Mouse (Mus musculus): ENCODE measurements around the gene Pih1d1. TPM values are rescaled to one million over a fixed set of nuclear protein-coding genes. Genes with fewer than 3 reads are reported as not detected.
A peak's percentile ranks its signal among the peaks of the same experiment; 100 is the strongest.

Pih1d1 gene
- total and polyA plus RNA-seq, 3 experiments: 141 to 148 TPM; not detected in 1

- no peak overlapping the region for H3K4me3 ChIP-seq (ENCODE audit: control insufficient read depth in 1 of 2, insufficient read depth in 1 of 2, low read depth in 2 of 2, low read length in 2 of 2)
- TF ChIP-seq GABPA (IDR thresholded peaks at IDR 0.05; ENCODE audit: low read depth, low read length) (no peak), ELF1 (IDR thresholded peaks at IDR 0.05; ENCODE audit: low read depth, low read length) (no peak), KAT2A (conservative IDR thresholded peaks at IDR 0.05; ENCODE audit: low read depth, low read length) (no peak), RAD21 (IDR thresholded peaks at IDR 0.05; ENCODE audit: low read depth, low read length) (no peak), SMC3 (IDR thresholded peaks at IDR 0.05; ENCODE audit: low read depth, low read length) (no peak), TAL1 (IDR thresholded peaks at IDR 0.05; ENCODE audit: low read length) (no peak)
- H3K79me2 ChIP-seq (ENCODE audit: control insufficient read depth, insufficient read depth, low read length, poor library complexity): no peaks in the 10 kb centered on the region
- peaks cover 0 to 6% of the 10 kb centered on the region in 2 experiments; a peak in 2 of 4 replicates for H3K36me3 ChIP-seq (ENCODE audit: control insufficient read depth in 1 of 2, insufficient read depth in 2 of 2, low read length in 2 of 2)
- no peak overlapping the region for H3K27ac ChIP-seq (ENCODE audit: control insufficient read depth, low read depth, low read length)
- H3K9ac ChIP-seq (ENCODE audit: control insufficient read depth, low read depth, low read length, poor library complexity, severe bottlenecking): no peak overlapping the region
- H3K9me3 ChIP-seq (replicated peaks; ENCODE audit: insufficient read depth, low read length): no peaks in the 10 kb centered on the region
- no peaks in the 10 kb centered on the region for H3K27me3 ChIP-seq (ENCODE audit: control insufficient read depth in 1 of 2, insufficient read depth in 2 of 2, low read length in 2 of 2)
- peak; percentile 47 for DNase-seq (ENCODE audit: low read depth, low spot score)
- H3K4me1 ChIP-seq (ENCODE audit: control insufficient read depth in 1 of 2, insufficient read depth in 2 of 2, low read length in 2 of 2): peaks cover 15 to 19% of the 10 kb centered on the region in 2 experiments
Measured at GRCm38 (mm10) chr7:45196994-45197393, 42.9 kb downstream of the Pih1d1 start.

GRCm38 (mm10) chr7:45198435-45198834 lies 44.3 kb downstream of the Pih1d1 start:
- Histone ChIP-seq H3K4me3 (ENCODE audit: control insufficient read depth in 1 of 2, insufficient read depth in 1 of 2, low read depth in 2 of 2, low read length in 2 of 2) (no peak overlapping the region), H3K27me3 (ENCODE audit: control insufficient read depth in 1 of 2, insufficient read depth in 2 of 2, low read length in 2 of 2) (no peaks in the 10 kb centered on the region), H3K27ac (ENCODE audit: control insufficient read depth, low read depth, low read length) (no peak overlapping the region), H3K9me3 (replicated peaks; ENCODE audit: insufficient read depth, low read length) (no peaks in the 10 kb centered on the region), H3K79me2 (ENCODE audit: control insufficient read depth, insufficient read depth, low read length, poor library complexity) (no peaks in the 10 kb centered on the region), H3K9ac (ENCODE audit: control insufficient read depth, low read depth, low read length, poor library complexity, severe bottlenecking) (no peak overlapping the region), H3K36me3 (ENCODE audit: control insufficient read depth in 1 of 2, insufficient read depth in 2 of 2, low read length in 2 of 2) (peaks cover 0 to 2% of the 10 kb centered on the region in 2 experiments; a peak in 1 of 4 replicates), H3K4me1 (ENCODE audit: control insufficient read depth in 1 of 2, insufficient read depth in 2 of 2, low read length in 2 of 2) (peaks cover 7 to 9% of the 10 kb centered on the region in 2 experiments; a peak in 3 of 4 replicates)
- peak; percentile 88 for TF ChIP-seq RAD21 (IDR thresholded peaks at IDR 0.05; ENCODE audit: low read depth, low read length)
- peak; percentile 46 to 93 (median 75) for TF ChIP-seq CTCF (IDR thresholded peaks at IDR 0.05 in 2 of 3, conservative IDR thresholded peaks at IDR 0.05 in 1 of 3; ENCODE audit: control insufficient read depth in 1 of 3, insufficient read depth in 1 of 3, low read depth in 2 of 3, low read length in 3 of 3, poor library complexity in 1 of 3, severe bottlenecking in 1 of 3)
- TF ChIP-seq SIN3A (IDR thresholded peaks at IDR 0.05; ENCODE audit: low read length): peak; percentile 41; the same call in 1 of the 2 replicates
- TF ChIP-seq RCOR1 (IDR thresholded peaks at IDR 0.05; ENCODE audit: low read depth, low read length): 0 out of 2 replicates have a peak, but pooled peaks have one; percentile 27
- peak; percentile 77 for TF ChIP-seq ZC3H11A (IDR thresholded peaks at IDR 0.05; ENCODE audit: low read depth, low read length)
- peak; percentile 35; the same call in 1 of the 2 replicates for TF ChIP-seq HCFC1 (IDR thresholded peaks at IDR 0.05; ENCODE audit: low read depth, low read length)
- TF ChIP-seq SMC3 (IDR thresholded peaks at IDR 0.05; ENCODE audit: low read depth, low read length): peak; percentile 86
- TF ChIP-seq E2F4 (IDR thresholded peaks at IDR 0.05; ENCODE audit: borderline replicate concordance, low read depth, low read length): no peak
- no peak for TF ChIP-seq BHLHE40 (IDR thresholded peaks at IDR 0.05; ENCODE audit: borderline replicate concordance, low read depth, low read length)
- no peak for TF ChIP-seq MAX (IDR thresholded peaks at IDR 0.05; ENCODE audit: low read length)
- peak; percentile 66 for DNase-seq (ENCODE audit: low read depth, low spot score)

- Histone ChIP-seq H3K79me2 (ENCODE audit: control insufficient read depth, insufficient read depth, low read length, poor library complexity) (no peaks in the 10 kb centered on the region), H3K27ac (ENCODE audit: control insufficient read depth, low read depth, low read length) (no peak overlapping the region), H3K36me3 (ENCODE audit: control insufficient read depth in 1 of 2, insufficient read depth in 2 of 2, low read length in 2 of 2) (peaks cover 0 to 2% of the 10 kb centered on the region in 2 experiments; a peak in 1 of 4 replicates), H3K4me1 (ENCODE audit: control insufficient read depth in 1 of 2, insufficient read depth in 2 of 2, low read length in 2 of 2) (peaks cover 3% of the 10 kb centered on the region in 2 experiments; a peak in 3 of 4 replicates), H3K9me3 (replicated peaks; ENCODE audit: insufficient read depth, low read length) (no peaks in the 10 kb centered on the region), H3K9ac (ENCODE audit: control insufficient read depth, low read depth, low read length, poor library complexity, severe bottlenecking) (no peak overlapping the region), H3K4me3 (ENCODE audit: control insufficient read depth in 1 of 2, insufficient read depth in 1 of 2, low read depth in 2 of 2, low read length in 2 of 2) (no peak overlapping the region), H3K27me3 (ENCODE audit: control insufficient read depth in 1 of 2, insufficient read depth in 2 of 2, low read length in 2 of 2) (no peaks in the 10 kb centered on the region)
- no peak for DNase-seq (ENCODE audit: low read depth, low spot score)
- TF ChIP-seq RAD21 (IDR thresholded peaks at IDR 0.05; ENCODE audit: low read depth, low read length) (no peak), POLR2A (IDR thresholded peaks at IDR 0.05; ENCODE audit: control insufficient read depth in 1 of 2, insufficient read depth in 1 of 2, low read depth in 1 of 2, low read length in 2 of 2, poor library complexity in 1 of 2) (no peak), ZMIZ1 (IDR thresholded peaks at IDR 0.05; ENCODE audit: low read depth, low read length) (no peak), TCF12 (IDR thresholded peaks at IDR 0.05; ENCODE audit: low read depth, low read length) (no peak), MAZ (IDR thresholded peaks at IDR 0.05; ENCODE audit: low read depth, low read length) (no peak), GATA1 (IDR thresholded peaks at IDR 0.05; ENCODE audit: low read depth, low read length) (no peak), TAL1 (IDR thresholded peaks at IDR 0.05; ENCODE audit: low read length) (no peak), POLR2AphosphoS2 (IDR thresholded peaks at IDR 0.05; ENCODE audit: low read length) (no peak), USF1 (IDR thresholded peaks at IDR 0.05; ENCODE audit: low read depth, low read length) (no peak), USF2 (IDR thresholded peaks at IDR 0.05; ENCODE audit: borderline replicate concordance in 1 of 2, insufficient read depth in 1 of 2, low read depth in 1 of 2, low read length in 2 of 2) (no peak), E2F4 (IDR thresholded peaks at IDR 0.05; ENCODE audit: borderline replicate concordance, low read depth, low read length) (no peak), HCFC1 (IDR thresholded peaks at IDR 0.05; ENCODE audit: low read depth, low read length) (no peak)
Measured at GRCm38 (mm10) chr7:45198961-45199360, 44.9 kb downstream of the Pih1d1 start.
